Mouse (Mus musculus): ENCODE data around the gene H2-T3. TPM values are rescaled to one million over a fixed set of nuclear protein-coding genes. Genes with fewer than 3 reads are reported as not detected.
A peak's percentile ranks its signal among the peaks of the same experiment; 100 is the strongest.

H2-T3 gene
- polyA plus RNA-seq, 1 experiment from 2014 or later, result not detected

DNA sequence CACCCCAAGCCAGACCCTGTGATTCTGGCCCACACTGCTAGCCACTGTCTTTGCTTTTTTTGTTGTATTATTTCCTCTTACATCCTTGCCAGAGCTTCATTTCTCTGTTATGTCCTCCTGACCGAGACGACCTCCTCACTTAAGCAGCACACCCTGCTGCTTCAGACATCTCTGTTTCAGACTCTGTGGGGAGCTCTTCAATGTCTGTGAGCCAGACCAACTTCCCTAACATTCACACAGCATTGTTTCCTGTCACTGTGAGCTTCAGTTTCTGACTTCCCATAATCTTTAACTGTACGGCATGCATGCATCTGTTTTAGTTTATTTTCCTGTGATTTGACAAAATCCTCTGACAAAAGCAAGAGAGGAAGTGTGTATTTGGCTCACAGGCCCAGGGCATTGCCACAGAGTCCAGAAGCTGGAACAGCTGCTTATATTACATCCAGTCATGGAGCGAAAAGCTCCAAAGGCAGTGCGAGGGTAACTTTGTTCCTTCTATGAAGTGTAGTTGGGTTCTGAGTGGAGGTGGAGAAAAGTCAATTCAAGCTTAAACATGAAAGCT is 28.6 kb upstream of the H2-T3 start:
- no peak for ATAC-seq
- WGBS, result 62% methylated on average over 5 of the region's 5 CpGs
- H3K4me2 ChIP-seq (ENCODE audit: low read length), result no peak overlapping the region

DNA sequence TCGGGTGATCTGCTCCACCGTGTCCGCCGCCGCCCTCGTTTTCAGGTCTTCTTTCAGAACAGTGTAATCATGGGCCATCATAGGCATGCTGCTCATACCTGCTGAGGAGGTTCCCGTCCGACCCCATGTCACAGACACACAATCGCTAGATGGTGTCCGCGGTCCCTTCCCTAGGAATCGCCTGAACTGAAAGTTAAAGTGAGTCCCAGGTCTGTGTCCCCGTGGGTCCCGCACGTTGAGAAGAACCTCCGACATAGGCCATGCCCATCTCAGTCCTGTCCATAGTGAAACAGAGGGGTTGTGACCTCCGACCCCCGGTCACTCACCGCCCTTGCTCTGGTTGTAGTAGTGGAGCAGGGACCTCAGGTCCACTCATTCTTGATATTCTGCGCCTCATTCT is 25.5 kb upstream of the H2-T3 start:
- H3K4me3 ChIP-seq (ENCODE audit: low read length), result peak overlapping the region; percentile 17
- ATAC-seq, result no peak
- 4% methylated on average over 20 of the region's 20 CpGs for WGBS

More for the DNA sequence above, 28.6 kb upstream of the H2-T3 start:
- H3K27ac ChIP-seq (ENCODE audit: low read depth, low read length), result no peak overlapping the region
- no peaks in the 10 kb centered on the region for H3K4me1 ChIP-seq (ENCODE audit: control insufficient read depth, insufficient read depth, low read depth, low read length)
- no peaks in the 10 kb centered on the region for H3K36me3 ChIP-seq (ENCODE audit: control insufficient read depth, insufficient read depth, low read length)
- no peak overlapping the region for H3K4me3 ChIP-seq (ENCODE audit: low read length)
- H3K9me3 ChIP-seq (ENCODE audit: control insufficient read depth, low read length), result no peaks in the 10 kb centered on the region
- H3K9ac ChIP-seq (ENCODE audit: low read depth, low read length), result no peak overlapping the region
- H3K27me3 ChIP-seq (replicated peaks; ENCODE audit: control insufficient read depth, insufficient read depth, low read length), result peaks cover 35% of the 10 kb centered on the region

DNA sequence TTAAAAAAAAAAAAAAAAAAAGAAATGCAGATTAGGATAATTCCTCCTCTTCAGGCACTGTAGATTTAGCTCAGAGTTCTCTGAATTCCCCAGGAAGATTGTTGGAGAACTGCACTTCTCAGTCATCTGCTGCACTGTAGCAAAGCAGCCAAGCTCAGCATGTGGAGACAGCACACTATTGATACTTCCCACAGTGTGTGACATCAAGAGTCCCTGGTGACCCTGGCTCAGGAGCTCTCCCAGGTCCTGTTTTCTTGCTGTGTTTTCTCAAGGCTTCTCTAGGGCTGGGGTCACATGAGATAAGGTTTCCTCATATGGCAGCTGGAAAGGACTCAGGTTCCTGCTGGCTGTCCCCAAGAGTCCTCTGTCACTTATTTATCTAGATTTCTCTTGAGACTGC is 16.8 kb upstream of the H2-T3 start:
- no peak for ATAC-seq
- H3K4me3 ChIP-seq (ENCODE audit: low read length), result no peak overlapping the region
- H3K4me1 ChIP-seq (ENCODE audit: control insufficient read depth, insufficient read depth, low read depth, low read length), result peaks cover 8% of the 10 kb centered on the region
- H3K9ac ChIP-seq (ENCODE audit: low read depth, low read length), result no peak overlapping the region
- H3K9me3 ChIP-seq (ENCODE audit: control insufficient read depth, low read length), result no peaks in the 10 kb centered on the region
- no peaks in the 10 kb centered on the region for H3K36me3 ChIP-seq (ENCODE audit: control insufficient read depth, insufficient read depth, low read length)
- peaks cover 16% of the 10 kb centered on the region for H3K27me3 ChIP-seq (replicated peaks; ENCODE audit: control insufficient read depth, insufficient read depth, low read length)
- H3K4me2 ChIP-seq (ENCODE audit: low read length), result no peak overlapping the region
- H3K27ac ChIP-seq (ENCODE audit: low read depth, low read length), result no peak overlapping the region

More for the DNA sequence above, 25.5 kb upstream of the H2-T3 start:
- Histone ChIP-seq H3K9me3 (ENCODE audit: control insufficient read depth, low read length) (no peaks in the 10 kb centered on the region), H3K27ac (ENCODE audit: low read depth, low read length) (no peak overlapping the region), H3K4me1 (ENCODE audit: control insufficient read depth, insufficient read depth, low read depth, low read length) (no peaks in the 10 kb centered on the region), H3K9ac (ENCODE audit: low read depth, low read length) (no peak overlapping the region), H3K36me3 (ENCODE audit: control insufficient read depth, insufficient read depth, low read length) (no peaks in the 10 kb centered on the region), H3K27me3 (replicated peaks; ENCODE audit: control insufficient read depth, insufficient read depth, low read length) (peaks cover 36% of the 10 kb centered on the region), H3K4me2 (ENCODE audit: low read length) (peak overlapping the region; percentile 25)

DNA sequence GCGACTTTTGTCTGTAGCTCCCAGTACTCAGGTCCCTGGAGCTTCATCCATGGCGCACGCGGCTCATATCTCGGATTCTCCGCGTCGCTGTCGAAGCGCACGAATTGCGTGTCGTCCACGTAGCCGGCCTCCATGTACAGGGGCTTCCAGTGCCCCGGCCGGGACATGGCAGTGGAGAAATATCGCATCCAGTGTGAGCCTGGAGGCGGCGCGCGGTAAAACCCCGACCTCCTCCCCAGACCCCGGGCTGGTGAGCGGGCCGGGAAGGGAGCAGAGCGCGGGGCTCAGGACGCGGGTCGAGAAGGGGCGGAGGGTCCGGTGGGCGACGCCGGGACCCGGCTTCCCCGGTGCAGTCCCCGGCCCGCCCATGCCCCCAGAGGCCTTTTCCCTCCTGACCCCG is 15.8 kb upstream of the H2-T3 start:
- no peak for ATAC-seq
- 0% methylated on average over 35 of the region's 41 CpGs for WGBS

DNA sequence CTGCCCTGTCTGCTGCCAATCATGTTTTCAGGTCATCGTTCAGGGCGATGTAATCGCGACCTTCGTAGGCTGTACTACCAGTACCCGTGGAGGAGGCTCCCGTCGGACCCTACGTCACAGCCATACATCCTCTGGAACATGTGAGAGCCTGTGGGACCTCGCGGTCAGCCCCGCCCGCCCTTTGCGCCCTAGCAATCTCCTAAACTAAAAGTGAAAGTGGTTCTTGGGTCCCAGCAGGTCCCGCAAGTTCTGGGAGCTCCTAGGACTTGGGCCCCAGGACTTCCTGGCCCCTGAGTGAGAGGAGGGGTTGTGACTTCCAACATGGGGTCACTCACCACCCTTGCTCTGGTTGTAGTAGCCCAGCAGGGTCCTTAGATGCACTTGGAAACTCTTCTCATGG is 15.4 kb upstream of the H2-T3 start:
- peaks cover 8% of the 10 kb centered on the region for H3K4me1 ChIP-seq (ENCODE audit: control insufficient read depth, insufficient read depth, low read depth, low read length)
- peak overlapping the region; percentile 75 for H3K4me2 ChIP-seq (ENCODE audit: low read length)
- no peaks in the 10 kb centered on the region for H3K36me3 ChIP-seq (ENCODE audit: control insufficient read depth, insufficient read depth, low read length)
- no peak overlapping the region for H3K27ac ChIP-seq (ENCODE audit: low read depth, low read length)
- no peak for ATAC-seq
- no peaks in the 10 kb centered on the region for H3K9me3 ChIP-seq (ENCODE audit: control insufficient read depth, low read length)
- H3K4me3 ChIP-seq (ENCODE audit: low read length), result peak overlapping the region; percentile 40
- H3K9ac ChIP-seq (ENCODE audit: low read depth, low read length), result no peak overlapping the region
- peaks cover 16% of the 10 kb centered on the region for H3K27me3 ChIP-seq (replicated peaks; ENCODE audit: control insufficient read depth, insufficient read depth, low read length)
- 1% methylated on average over 15 of the region's 15 CpGs for WGBS

More for the DNA sequence above, 15.8 kb upstream of the H2-T3 start:
- H3K9ac ChIP-seq (ENCODE audit: low read depth, low read length), result peak overlapping the region; percentile 50
- no peaks in the 10 kb centered on the region for H3K9me3 ChIP-seq (ENCODE audit: control insufficient read depth, low read length)
- H3K27me3 ChIP-seq (replicated peaks; ENCODE audit: control insufficient read depth, insufficient read depth, low read length), result peaks cover 16% of the 10 kb centered on the region
- H3K27ac ChIP-seq (ENCODE audit: low read depth, low read length), result no peak overlapping the region
- no peaks in the 10 kb centered on the region for H3K36me3 ChIP-seq (ENCODE audit: control insufficient read depth, insufficient read depth, low read length)
- H3K4me3 ChIP-seq (ENCODE audit: low read length), result peak overlapping the region; percentile 40
- peak overlapping the region; percentile 75 for H3K4me2 ChIP-seq (ENCODE audit: low read length)
- peaks cover 8% of the 10 kb centered on the region for H3K4me1 ChIP-seq (ENCODE audit: control insufficient read depth, insufficient read depth, low read depth, low read length)

DNA sequence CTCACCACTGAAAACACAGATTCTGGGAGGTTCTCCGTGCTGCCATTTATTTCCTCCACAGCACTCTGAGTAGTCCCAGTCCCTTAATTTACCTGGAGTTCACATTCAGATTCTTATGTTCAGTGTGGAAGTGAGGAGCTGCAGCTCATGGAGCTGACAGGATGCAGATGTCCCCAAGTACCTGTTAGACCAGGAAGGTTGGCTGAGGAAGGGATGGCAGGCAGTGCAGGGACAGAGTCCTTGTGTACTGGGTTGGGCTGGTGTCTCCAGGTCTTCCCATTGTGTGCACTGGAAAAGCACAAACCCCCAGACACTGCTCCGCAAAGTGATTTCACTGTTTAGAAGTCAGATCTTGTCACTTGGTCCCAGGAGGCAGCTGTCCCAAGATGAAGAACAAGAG is 11.8 kb upstream of the H2-T3 start:
- Histone ChIP-seq H3K4me1 (ENCODE audit: control insufficient read depth, insufficient read depth, low read depth, low read length) (peaks cover 8% of the 10 kb centered on the region), H3K4me3 (ENCODE audit: low read length) (no peak overlapping the region), H3K9ac (ENCODE audit: low read depth, low read length) (no peak overlapping the region), H3K27me3 (replicated peaks; ENCODE audit: control insufficient read depth, insufficient read depth, low read length) (peaks cover 19% of the 10 kb centered on the region), H3K27ac (ENCODE audit: low read depth, low read length) (no peak overlapping the region), H3K36me3 (ENCODE audit: control insufficient read depth, insufficient read depth, low read length) (no peaks in the 10 kb centered on the region), H3K4me2 (ENCODE audit: low read length) (no peak overlapping the region), H3K9me3 (ENCODE audit: control insufficient read depth, low read length) (no peaks in the 10 kb centered on the region)
- 86% methylated on average over 2 of the region's 2 CpGs for WGBS
- ATAC-seq, result no peak

DNA sequence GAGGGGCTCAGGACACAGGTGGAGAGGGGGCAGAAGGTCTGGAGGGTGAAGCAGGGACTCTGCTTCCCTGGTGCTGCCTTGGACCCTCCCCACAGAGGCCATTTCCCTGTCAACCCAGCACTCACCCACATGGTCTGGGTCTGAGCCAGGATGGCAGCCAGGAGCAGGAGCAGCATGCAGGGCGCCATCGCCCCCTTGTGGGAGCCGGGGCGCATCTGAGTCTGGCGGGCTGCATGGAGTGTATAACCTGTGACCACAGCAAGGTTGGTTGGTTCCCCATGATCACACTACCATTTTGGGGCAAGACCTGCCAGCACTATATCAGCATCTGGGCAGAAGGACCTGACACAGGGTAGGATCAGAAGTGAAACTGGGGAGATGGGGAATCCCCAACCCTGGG is 8.2 kb upstream of the H2-T3 start:
- H3K4me2 ChIP-seq (ENCODE audit: low read length), result no peak overlapping the region
- 3% methylated on average over 5 of the region's 5 CpGs for WGBS
- H3K36me3 ChIP-seq (ENCODE audit: control insufficient read depth, insufficient read depth, low read length), result no peaks in the 10 kb centered on the region
- no peaks in the 10 kb centered on the region for H3K9me3 ChIP-seq (ENCODE audit: control insufficient read depth, low read length)
- ATAC-seq, result no peak
- no peaks in the 10 kb centered on the region for H3K4me1 ChIP-seq (ENCODE audit: control insufficient read depth, insufficient read depth, low read depth, low read length)
- H3K27ac ChIP-seq (ENCODE audit: low read depth, low read length), result no peak overlapping the region
- H3K4me3 ChIP-seq (ENCODE audit: low read length), result no peak overlapping the region
- H3K9ac ChIP-seq (ENCODE audit: low read depth, low read length), result no peak overlapping the region
- peaks cover 5% of the 10 kb centered on the region; the same call in 1 of the 2 replicates for H3K27me3 ChIP-seq (replicated peaks; ENCODE audit: control insufficient read depth, insufficient read depth, low read length)

DNA sequence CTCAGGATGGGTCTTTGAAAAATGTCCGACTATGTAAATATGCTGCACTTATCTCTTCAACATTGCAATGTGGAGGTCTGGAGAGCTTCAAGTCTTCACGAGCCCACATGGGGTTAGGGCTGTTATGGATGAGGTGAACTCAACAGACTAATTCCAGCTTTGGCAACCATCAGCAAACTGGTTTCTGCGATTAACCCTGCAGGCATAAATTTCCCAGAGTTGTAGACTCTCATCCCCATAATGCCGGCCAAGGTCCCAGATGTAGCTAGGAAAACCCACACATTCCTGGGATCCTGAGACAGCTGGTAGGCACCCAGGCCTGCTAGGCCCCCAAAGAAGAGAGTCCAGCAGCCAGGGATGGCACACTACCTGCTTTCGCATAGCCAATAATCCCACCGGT is 4.4 kb upstream of the H2-T3 start:
- H3K4me2 ChIP-seq (ENCODE audit: low read length), result no peak overlapping the region
- H3K27ac ChIP-seq (ENCODE audit: low read depth, low read length), result no peak overlapping the region
- no peaks in the 10 kb centered on the region for H3K9me3 ChIP-seq (ENCODE audit: control insufficient read depth, low read length)
- ATAC-seq, result no peak
- H3K36me3 ChIP-seq (ENCODE audit: control insufficient read depth, insufficient read depth, low read length), result no peaks in the 10 kb centered on the region
- no peak overlapping the region for H3K4me3 ChIP-seq (ENCODE audit: low read length)
- no peak overlapping the region for H3K9ac ChIP-seq (ENCODE audit: low read depth, low read length)
- WGBS, result 91% methylated on average over 6 of the region's 6 CpGs
- H3K27me3 ChIP-seq (replicated peaks; ENCODE audit: control insufficient read depth, insufficient read depth, low read length), result peaks cover 11% of the 10 kb centered on the region
- no peaks in the 10 kb centered on the region for H3K4me1 ChIP-seq (ENCODE audit: control insufficient read depth, insufficient read depth, low read depth, low read length)

DNA sequence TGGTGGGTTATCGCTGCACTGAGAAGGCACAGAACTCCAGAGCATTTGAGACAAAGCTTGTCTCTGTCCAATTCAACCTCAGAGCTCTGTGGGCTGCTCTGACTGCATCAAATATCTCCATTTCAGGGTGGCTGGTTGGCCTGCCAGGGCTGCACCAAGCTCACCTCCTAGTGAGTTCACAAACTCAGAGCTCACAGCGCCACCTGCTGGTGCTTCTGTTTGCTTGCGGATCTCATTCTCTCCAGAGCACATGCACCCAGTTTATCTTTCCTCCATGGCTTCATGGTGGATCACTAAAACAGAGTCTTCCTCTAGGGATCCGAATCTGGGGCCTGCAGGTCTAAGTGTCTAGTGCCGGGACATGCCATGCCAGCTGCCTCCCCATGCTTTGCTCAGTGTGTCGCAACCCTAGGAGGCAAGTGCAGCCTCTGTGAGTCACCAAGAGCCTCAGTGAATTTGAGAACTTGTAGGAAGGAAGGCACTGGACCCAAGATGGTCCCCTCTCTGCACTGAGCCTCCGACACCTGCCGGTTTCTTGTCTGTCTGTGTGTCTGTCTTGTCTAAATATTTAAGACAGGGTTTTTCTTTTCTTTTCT is 3.6 kb upstream of the H2-T3 start:
- 31% methylated on average over 8 of the region's 8 CpGs for WGBS
- Histone ChIP-seq H3K9ac (ENCODE audit: low read depth, low read length) (no peak overlapping the region), H3K27ac (ENCODE audit: low read depth, low read length) (no peak overlapping the region), H3K4me3 (ENCODE audit: low read length) (no peak overlapping the region), H3K4me2 (ENCODE audit: low read length) (no peak overlapping the region), H3K9me3 (ENCODE audit: control insufficient read depth, low read length) (no peaks in the 10 kb centered on the region), H3K27me3 (replicated peaks; ENCODE audit: control insufficient read depth, insufficient read depth, low read length) (peaks cover 14% of the 10 kb centered on the region), H3K4me1 (ENCODE audit: control insufficient read depth, insufficient read depth, low read depth, low read length) (no peaks in the 10 kb centered on the region), H3K36me3 (ENCODE audit: control insufficient read depth, insufficient read depth, low read length) (no peaks in the 10 kb centered on the region)
- ATAC-seq, result peak; percentile 80
